Mouse (Mus musculus) Patski (cell line): Measurements from ENCODE around the gene Opn5. TPM values are rescaled to one million over a fixed set of nuclear protein-coding genes. Genes with fewer than 3 reads are reported as not detected.
A peak's percentile ranks its signal among the peaks of the same experiment; 100 is the strongest.

Experiments used
- ATAC-seq: fragments of 100-300 bp; one replicate; pipeline ENCODE4 v1.8.0; 2021
- CTCF ChIA-PET: fragments of 350-600 bp; sonication (Branson Sonifier 250); formaldehyde crosslinking; loops from one replicate; lab custom pipeline; 2022; ENCODE audit warnings: inconsistent platforms; lab: Charles Lee
- POLR2A ChIA-PET: fragments of 350-600 bp; sonication (Branson Sonifier 250); formaldehyde crosslinking; loops from one replicate; lab custom pipeline; 2022; ENCODE audit warnings: antibody characterized with exemption, inconsistent platforms; lab: Charles Lee
- DNase-seq: peaks from one replicate; pipeline ENCODE4 v3.0.0-alpha.2; 2011; ENCODE audit warnings: low read depth, low spot score
- H3K27me3 ChIP-seq: fragments of 371-371 bp; one replicate; pipeline ENCODE4 v1.5.1; 2021
- CTCF ChIP-seq: fragments of 100-300 bp; IDR thresholded peaks from one replicate; pipeline ENCODE4 v1.5.1; 2021
- in situ Hi-C: fragments of 300-500 bp; cut with MboI; formaldehyde crosslinking; loops from 3 replicates; pipeline ENCODE4 v1.11.1; 2018; ENCODE audit warnings: low pct_unique_long_range_greater_than_20kb, mixed read lengths
- polyA plus RNA-seq: library from polyadenylated mRNA; unstranded; gene quantifications from one replicate; pipeline ENCODE4 v1.2.3, GENCODE M21; 2021

The Opn5 gene
- 0.46 TPM for polyA plus RNA-seq

DNA sequence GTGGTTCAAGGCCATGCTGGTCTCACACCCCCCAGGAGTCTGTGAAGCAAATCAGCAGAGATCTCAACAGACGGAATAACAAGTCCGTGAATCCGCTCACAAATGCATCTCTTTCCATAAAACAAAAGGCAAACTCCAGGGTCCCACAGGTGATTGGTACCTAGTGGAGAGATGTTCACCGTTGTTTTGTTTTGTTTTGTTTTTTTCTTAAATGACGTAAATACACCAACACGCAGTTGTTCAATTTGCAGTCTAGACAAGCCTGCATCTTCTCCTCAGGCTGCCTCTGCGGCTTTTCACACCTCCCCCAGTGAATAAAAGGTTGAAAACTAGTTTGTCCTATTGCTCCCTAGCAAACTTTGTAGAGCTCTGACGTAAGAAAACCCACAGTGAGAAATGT is at the start of gene Opn5:
TSS of gene Opn5 (minus strand) at position 101 of the 400 bp plus-strand sequence.
- in situ Hi-C loops = loop anchor here (25.0 kb wide), 1 partner anchor 1599 kb away; no protein-coding TSS in a partner anchor
- H3K27me3 ChIP-seq = no peaks in the 10 kb centered on the region
- no peak for DNase-seq
- ChIA-PET CTCF (no interaction called here), POLR2A (no interaction called here)
- no peak for TF ChIP-seq CTCF
- no peak for ATAC-seq

DNA sequence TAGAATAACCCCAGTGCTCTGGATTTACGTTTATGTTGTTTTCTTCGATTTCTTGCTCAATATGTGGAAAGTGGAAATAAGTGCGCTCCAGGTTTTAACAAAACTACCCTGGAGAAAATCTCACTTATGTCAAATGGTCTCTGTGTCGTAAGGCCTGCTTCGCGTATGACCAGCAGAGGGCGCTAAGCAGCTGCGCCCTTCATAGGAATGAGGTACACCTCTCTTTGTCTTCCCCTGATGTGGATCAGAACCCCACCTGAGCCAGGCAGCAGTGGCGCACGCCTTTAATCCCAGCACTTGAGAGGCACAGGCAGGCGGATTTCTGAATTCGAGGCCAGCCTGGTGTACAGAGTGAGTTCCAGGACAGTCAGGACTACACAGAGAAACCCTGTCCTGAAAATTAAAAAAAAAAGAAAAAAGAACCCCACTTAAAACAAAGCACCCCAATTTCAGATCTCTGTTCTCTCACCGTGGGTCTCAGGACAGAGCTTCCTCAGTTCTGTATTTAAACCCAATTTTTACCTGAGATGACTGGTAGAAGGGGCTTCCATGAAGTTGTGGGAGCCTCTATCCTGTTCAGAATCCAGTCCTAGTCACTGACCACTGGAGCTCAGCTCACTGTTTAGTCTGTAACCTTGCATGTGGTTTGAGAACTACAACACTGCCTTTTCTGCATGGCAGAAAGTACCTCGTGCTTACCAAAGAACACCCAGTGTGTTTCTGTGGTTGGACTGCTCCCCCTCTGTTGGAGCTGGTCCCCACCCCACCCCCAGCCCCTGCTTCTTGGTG is 47.6 kb upstream of the Opn5 start:
- peak; percentile 57 for ATAC-seq
- ChIA-PET POLR2A (no interaction called here), CTCF (interaction anchor here (0.7 to 2.2 kb wide), 8 partner anchors 9 to 126 kb away, joined by 3 to 10 read pairs (median 4); no protein-coding TSS in a partner anchor)
- peak; percentile 93 for TF ChIP-seq CTCF
- DNase-seq = peak; percentile 10
- in situ Hi-C loops = loop anchor here (25.0 kb wide), 2 partner anchors 128 to 278 kb away; no protein-coding TSS in a partner anchor
- no peaks in the 10 kb centered on the region for H3K27me3 ChIP-seq

DNA sequence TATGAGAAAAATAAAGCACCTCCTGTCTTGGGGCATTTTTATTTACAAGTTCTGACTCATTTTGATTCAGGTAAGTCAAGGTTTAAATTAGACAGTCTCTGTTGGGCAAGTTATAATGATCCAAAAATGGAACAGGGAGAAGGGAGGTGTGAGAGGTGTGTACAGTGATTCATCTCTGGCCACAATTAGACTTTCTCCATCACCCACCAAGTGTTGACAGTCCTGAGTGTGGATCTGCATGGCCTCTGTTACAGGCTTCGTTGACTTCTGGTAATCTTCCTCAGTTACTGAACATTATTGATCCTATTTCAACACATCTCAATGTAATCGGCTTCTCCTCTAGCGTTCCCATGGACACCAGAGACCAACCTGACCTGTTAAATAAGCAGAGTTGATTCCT is 32.2 kb upstream of the Opn5 start:
- in situ Hi-C loops = no loop called here
- no peaks in the 10 kb centered on the region for H3K27me3 ChIP-seq
- ChIA-PET POLR2A (no interaction called here), CTCF (interaction anchor here (1.0 kb wide), 1 partner anchor 16 kb away, joined by 3 read pairs; no protein-coding TSS in a partner anchor)
- ATAC-seq (no peak), DNase-seq (no peak)
- TF ChIP-seq CTCF = no peak

DNA sequence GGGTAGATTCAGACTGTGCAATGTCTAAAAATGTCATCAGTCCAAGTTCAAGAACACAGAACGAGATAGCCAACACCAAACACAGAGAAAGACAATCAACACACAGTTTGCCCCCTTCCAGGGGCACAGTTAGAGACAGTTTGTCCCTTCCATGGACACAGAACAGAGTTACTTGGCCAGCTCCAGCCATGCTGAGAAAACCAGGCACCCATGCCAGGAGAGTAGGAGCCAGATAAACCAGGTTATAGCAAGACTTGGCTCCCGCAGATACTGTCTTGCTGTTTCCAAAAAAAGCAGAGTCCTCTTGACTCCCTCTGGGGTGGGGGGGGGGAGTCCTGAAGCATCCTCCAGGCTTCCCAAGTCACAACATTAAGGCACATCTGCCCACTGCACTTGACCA is 19.0 kb upstream of the Opn5 start:
- no peak for TF ChIP-seq CTCF
- in situ Hi-C loops = no loop called here
- ChIA-PET POLR2A (no interaction called here), CTCF (interaction anchor here (1.3 kb wide), 1 partner anchor 151 kb away, joined by 3 read pairs; no protein-coding TSS in a partner anchor)
- H3K27me3 ChIP-seq = no peaks in the 10 kb centered on the region
- ATAC-seq (no peak), DNase-seq (no peak)

DNA sequence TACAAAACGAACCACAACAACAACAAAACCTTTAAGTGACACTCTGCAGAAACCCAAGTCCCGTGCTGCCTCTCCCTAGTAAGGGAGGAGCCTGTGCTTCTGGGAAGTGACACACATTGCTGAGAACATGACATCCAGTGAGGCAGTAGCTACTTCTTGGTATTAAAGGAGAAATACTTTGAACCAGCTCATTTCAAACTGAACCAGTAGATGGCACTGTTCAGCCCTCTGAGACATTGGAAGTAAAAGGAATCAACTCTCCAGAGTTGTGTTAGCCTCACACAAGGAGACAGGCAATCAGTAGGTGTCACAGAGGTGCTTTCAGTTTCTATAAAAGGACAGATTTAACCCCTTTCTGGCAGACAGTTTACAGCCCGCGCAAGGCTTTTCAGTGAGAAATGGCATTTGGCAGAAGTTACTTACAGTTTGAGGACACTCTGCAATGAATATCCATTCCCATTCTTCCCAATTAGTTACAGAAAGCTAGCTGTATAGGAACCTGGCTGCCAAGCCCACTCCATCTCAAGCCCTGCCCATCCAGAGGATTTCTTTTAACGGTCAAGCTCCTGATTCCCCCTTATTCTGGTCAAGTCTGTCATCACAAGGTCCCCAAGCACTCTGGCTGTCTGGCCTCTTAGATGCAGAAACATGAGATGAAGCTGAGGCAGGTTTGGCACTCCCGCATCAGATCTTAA is 2.0 kb upstream of the Opn5 start:
- POLR2A ChIA-PET = no interaction called here

DNA sequence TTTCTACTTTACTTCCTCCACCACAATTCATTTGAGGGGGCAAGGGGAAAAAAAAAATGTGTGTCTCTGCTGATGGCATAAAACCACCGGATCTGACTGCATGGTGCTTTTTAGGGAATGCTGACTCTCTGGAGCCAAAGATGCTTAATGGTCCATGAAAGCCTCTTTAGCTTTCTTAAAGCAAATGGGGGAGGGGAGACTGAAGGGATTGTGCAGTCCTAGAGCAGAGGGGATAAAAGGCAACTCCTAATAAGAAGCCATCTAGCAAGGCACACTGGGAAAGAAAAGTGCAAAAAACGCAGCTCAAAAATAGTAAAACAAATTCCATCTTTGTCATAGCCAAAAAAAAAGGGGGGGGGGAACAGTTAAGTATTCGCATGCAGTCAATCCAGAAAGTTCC is 2.9 kb downstream of the Opn5 start:
- no peak for TF ChIP-seq CTCF
- ATAC-seq (no peak), DNase-seq (no peak)
- no peaks in the 10 kb centered on the region for H3K27me3 ChIP-seq
- CTCF ChIA-PET = interaction anchor here (1.0 kb wide), 1 partner anchor 31 kb away, joined by 3 read pairs; no protein-coding TSS in a partner anchor
- in situ Hi-C loops = loop anchor here (5.0 to 25.0 kb wide), 2 partner anchors 1101 to 1596 kb away; no protein-coding TSS in a partner anchor
- POLR2A ChIA-PET = interaction anchor here (0.6 kb wide), 1 partner anchor 1410 kb away, joined by 4 read pairs; no protein-coding TSS in a partner anchor

More for the DNA sequence above, 2.0 kb upstream of the Opn5 start:
- DNase-seq = no peak
- CTCF ChIA-PET = interaction anchor here (0.6 to 2.1 kb wide), 23 partner anchors 9 to 1107 kb away, joined by 3 to 15 read pairs (median 3); no protein-coding TSS in a partner anchor
- peak; percentile 76 for TF ChIP-seq CTCF
- no peaks in the 10 kb centered on the region for H3K27me3 ChIP-seq
- ATAC-seq = peak; percentile 93
- in situ Hi-C loops = loop anchor here (25.0 kb wide), 1 partner anchor 1601 kb away; no protein-coding TSS in a partner anchor

DNA sequence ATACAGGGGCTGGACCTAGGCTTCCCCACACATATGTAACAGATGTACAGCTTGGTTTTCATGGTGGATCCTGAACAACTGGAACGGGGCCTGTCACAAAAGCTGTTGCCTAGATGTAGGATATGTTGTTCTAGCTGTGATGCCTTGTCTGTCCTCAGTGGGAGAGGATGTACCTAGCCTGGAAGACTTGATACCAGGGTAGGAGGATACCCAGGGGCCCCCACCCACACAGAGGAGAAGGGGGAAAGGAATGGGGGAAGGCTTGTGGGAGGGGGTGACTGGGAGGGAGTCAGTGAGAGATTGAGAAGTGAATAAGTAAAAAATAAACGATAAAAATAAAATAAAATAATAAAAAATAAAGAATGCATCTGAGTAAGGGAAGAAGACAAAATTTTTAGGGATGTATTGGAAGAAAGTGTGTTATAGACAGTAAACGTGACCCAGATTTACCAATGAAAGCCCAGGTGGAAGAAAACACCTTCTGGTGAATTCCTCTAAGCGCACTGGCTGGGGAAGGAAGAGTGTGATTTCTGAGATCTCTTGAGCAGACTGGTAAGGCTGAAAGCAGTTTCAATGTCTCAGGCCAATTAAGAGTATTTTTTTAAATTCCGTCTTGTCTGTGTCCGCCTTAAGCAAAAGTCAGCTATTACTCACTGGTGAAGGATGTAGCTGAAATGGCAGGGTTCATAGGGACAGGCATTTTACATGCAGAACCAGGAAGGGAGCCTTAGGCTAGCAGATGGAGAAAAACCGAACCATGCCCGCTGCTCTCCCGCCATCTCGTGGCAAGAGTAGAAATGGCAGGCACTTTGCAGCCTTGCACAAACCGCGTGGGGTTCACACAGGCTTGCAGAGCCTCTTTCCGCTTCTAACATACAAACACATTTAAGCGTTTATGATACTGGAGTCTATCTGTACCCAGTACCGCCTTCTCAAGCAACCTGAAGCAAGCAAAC is 8.1 kb downstream of the Opn5 start:
- DNase-seq = no peak
- no peaks in the 10 kb centered on the region for H3K27me3 ChIP-seq
- ChIA-PET CTCF (interaction anchor here (0.8 to 2.3 kb wide), 10 partner anchors 9 to 1098 kb away, joined by 3 to 15 read pairs (median 4); no protein-coding TSS in a partner anchor), POLR2A (interaction anchor here (0.6 to 0.9 kb wide), 2 partner anchors 288 to 975 kb away, joined by 3 read pairs; no protein-coding TSS in a partner anchor)
- in situ Hi-C loops = loop anchor here (25.0 kb wide), 1 partner anchor 1591 kb away; no protein-coding TSS in a partner anchor
- ATAC-seq = peak; percentile 97
- TF ChIP-seq CTCF = peak; percentile 98

DNA sequence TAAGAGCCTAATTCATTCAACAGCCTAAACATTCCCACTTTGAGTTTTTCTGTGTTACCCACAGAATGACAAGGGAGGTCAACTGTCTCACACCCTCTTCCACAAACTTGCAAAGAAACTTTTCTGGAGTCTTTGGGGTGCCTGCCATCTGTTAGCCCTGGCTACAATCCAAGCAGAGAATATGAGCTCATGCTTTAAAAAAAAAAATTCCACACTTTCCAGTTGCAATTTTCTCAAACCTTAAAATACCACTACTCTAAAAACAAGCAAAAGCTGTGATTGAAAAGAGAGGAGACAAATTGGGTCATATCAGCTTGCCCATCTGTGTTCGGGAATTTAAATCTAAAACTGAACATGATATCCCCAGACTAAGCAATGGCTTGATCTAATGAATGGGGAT is 24.7 kb downstream of the Opn5 start:
- H3K27me3 ChIP-seq = no peaks in the 10 kb centered on the region
- CTCF ChIA-PET = interaction anchor here (0.8 to 1.4 kb wide), 3 partner anchors 9 to 508 kb away, joined by 3 to 4 read pairs (median 3); no protein-coding TSS in a partner anchor
- POLR2A ChIA-PET = no interaction called here
- no peak for TF ChIP-seq CTCF
- ATAC-seq (no peak), DNase-seq (no peak)
- in situ Hi-C loops = no loop called here

DNA sequence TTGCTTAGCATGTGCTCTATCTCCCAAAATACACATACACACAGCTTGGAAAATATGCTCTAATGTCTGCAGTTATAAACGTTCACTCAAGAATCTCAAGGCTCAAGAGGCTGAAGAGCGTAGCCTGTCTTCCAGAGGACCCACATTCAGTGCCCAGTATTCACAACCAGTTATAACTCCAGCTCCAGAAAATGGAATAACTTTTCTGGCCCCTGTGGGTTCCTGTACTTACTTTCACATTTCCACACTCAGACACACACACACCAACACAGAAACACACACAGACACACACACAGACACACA is 28.2 kb downstream of the Opn5 start:
- in situ Hi-C loops = loop anchor here (5.0 kb wide), 2 partner anchors 101 to 266 kb away; partner anchors contain the start of gene Ptchd4
- no peak for ATAC-seq

More for the DNA sequence above, 28.2 kb downstream of the Opn5 start:
- no peak for DNase-seq
- ChIA-PET CTCF (interaction anchor here (2.9 kb wide), 1 partner anchor 13 kb away, joined by 10 read pairs; no protein-coding TSS in a partner anchor), POLR2A (interaction anchor here (0.8 to 0.9 kb wide), 2 partner anchors 10 to 273 kb away, joined by 3 read pairs; no protein-coding TSS in a partner anchor)
- TF ChIP-seq CTCF = no peak
- H3K27me3 ChIP-seq = no peaks in the 10 kb centered on the region
